Mouse (Mus musculus) megakaryocyte, embryonic 14.5 days (primary cell): ENCODE data around the gene Cyp26c1.

Source experiments
- FLI1 ChIP-seq: IDR thresholded peaks from 2 replicates; pipeline ENCODE4 v1.6.1; 2012; ENCODE audit warnings: low read length, inconsistent platforms, mixed read lengths
- GATA1 ChIP-seq: IDR thresholded peaks from 3 replicates; pipeline ENCODE4 v1.6.1; 2012; ENCODE audit warnings: mixed read lengths, low read length, inconsistent platforms, borderline replicate concordance

- TF ChIP-seq GATA1 (no peak), FLI1 (no peak)
Observed at GRCm38 (mm10) chr19:37705722-37706121, 20.3 kb downstream of the Cyp26c1 start.
